Mouse (Mus musculus) heart, adult 2 months (tissue): ENCODE measurements around the gene Rpl7l1.

Experiments
- CTCF ChIP-seq: fragments of 200-600 bp; IDR thresholded peaks from 2 replicates; pipeline ENCODE4 v1.8.1; 2022; ENCODE audit warnings: antibody characterized with exemption, mild to moderate bottlenecking, moderate library complexity
- EP300 ChIP-seq: fragments of 200-500 bp; IDR thresholded peaks from 2 replicates; pipeline ENCODE4 v1.6.1; 2011; ENCODE audit warnings: low read depth, low read length, control low read depth; ENCODE audit not compliant: insufficient read depth
- POLR2A ChIP-seq: fragments of 200-500 bp; IDR thresholded peaks from 2 replicates; pipeline ENCODE4 v1.6.1; 2011; ENCODE audit warnings: mild to moderate bottlenecking, low read depth, low read length, control low read depth; ENCODE audit not compliant: insufficient read depth

- TF ChIP-seq EP300 (no peak), CTCF (no peak), POLR2A (no peak)
Measured at GRCm38 (mm10) chr17:46727271-46727670, 55.2 kb downstream of the Rpl7l1 start.
